In genomic region chr1:81637357-81637756, GRCm38 (mm10) we compare ENCODE assay signal across 21 mouse cellular contexts.
DNase-seq lines count a peak whose midpoint lies in the region; ATAC-seq and TF ChIP-seq lines count a peak whose summit lies in the region.
"Had no signal": no experiment of that assay in that cellular context is flagged by ENCODE, and none has a peak within 500 bp of the region (broad histone marks: within the 10 kb centered on the region; RNA-seq: fewer than 3 reads in every experiment).

No protein-coding gene starts in this region.

- no peaks in the 10 kb centered on the region for H3K4me1 ChIP-seq in forebrain, embryonic 10.5 days
- H3K4me1 ChIP-seq in forebrain, embryonic 11.5 days (replicated peaks; ENCODE audit: control insufficient read depth, insufficient read depth, low read length): no peaks in the 10 kb centered on the region
- no peaks in the 10 kb centered on the region for H3K4me1 ChIP-seq in midbrain, embryonic 11.5 days (ENCODE audit: control insufficient read depth, insufficient read depth, low read length)
- no peaks in the 10 kb centered on the region for H3K4me1 ChIP-seq in midbrain, postnatal 0 days (ENCODE audit: insufficient read depth, low read length)

- DNase-seq in forebrain, embryonic 10.5 days (ENCODE audit: extremely low spot score, low spot score): no peak
- DNase-seq in forebrain, embryonic 11.5 days (ENCODE audit: low spot score): no peak
- peak; percentile 62 for DNase-seq in midbrain, embryonic 11.5 days (ENCODE audit: low spot score, missing footprints)
- no peak for DNase-seq in midbrain, postnatal 0 days (ENCODE audit: low spot score)
- peak; percentile 30 for DNase-seq in Patski (ENCODE audit: low read depth, low spot score)
- no peak for DNase-seq in yolk sac, embryonic 10.5 days (ENCODE audit: low spot score)
- DNase-seq: adrenal gland, adult 2 months; adrenal gland, adult 8-10 months; adrenal gland, postnatal 10 days; adrenal gland, postnatal 14 days; adrenal gland, postnatal 25 days; adrenal gland, postnatal 36 days; B cell, adult 2 months; cerebellum, adult 11 months; cerebellum, adult 11-12 months; cerebellum, adult 18-20 months; cerebellum, adult 2 months had no signal

- no peaks in the 10 kb centered on the region for H3K36me3 ChIP-seq in forebrain, embryonic 10.5 days (replicated peaks)
- H3K36me3 ChIP-seq in forebrain, embryonic 11.5 days (ENCODE audit: control insufficient read depth, insufficient read depth, low read length): no peaks in the 10 kb centered on the region
- H3K36me3 ChIP-seq in midbrain, embryonic 11.5 days (ENCODE audit: control insufficient read depth, insufficient read depth, low read length): no peaks in the 10 kb centered on the region
- no peaks in the 10 kb centered on the region for H3K36me3 ChIP-seq in midbrain, postnatal 0 days (ENCODE audit: insufficient read depth, low read length)
- H3K36me3 ChIP-seq: G1E had no signal

- WGBS in forebrain, embryonic 10.5 days: 88% methylated on average over 5 of the region's 5 CpGs
- WGBS in forebrain, embryonic 11.5 days: 81% methylated on average over 5 of the region's 5 CpGs
- 80% methylated on average over 5 of the region's 5 CpGs for WGBS in midbrain, embryonic 11.5 days
- 92% methylated on average over 5 of the region's 5 CpGs for WGBS in midbrain, postnatal 0 days

- no peaks in the 10 kb centered on the region for H3K27me3 ChIP-seq in forebrain, embryonic 10.5 days (ENCODE audit: poor library complexity, severe bottlenecking)
- no peaks in the 10 kb centered on the region for H3K27me3 ChIP-seq in forebrain, embryonic 11.5 days (ENCODE audit: control insufficient read depth, insufficient read depth, low read length)
- no peaks in the 10 kb centered on the region for H3K27me3 ChIP-seq in midbrain, embryonic 11.5 days (ENCODE audit: control insufficient read depth, insufficient read depth, low read length)
- H3K27me3 ChIP-seq in midbrain, postnatal 0 days (ENCODE audit: insufficient read depth, low read length): no peaks in the 10 kb centered on the region
- no peaks in the 10 kb centered on the region for H3K27me3 ChIP-seq in Patski
- H3K27me3 ChIP-seq: CH12.LX had no signal

- H3K4me2 ChIP-seq in forebrain, embryonic 11.5 days (ENCODE audit: low read depth, low read length, severe bottlenecking): no peak overlapping the region
- H3K4me2 ChIP-seq in midbrain, embryonic 11.5 days: no peak overlapping the region
- H3K4me2 ChIP-seq in midbrain, postnatal 0 days (ENCODE audit: low read depth, low read length, poor library complexity, severe bottlenecking): no peak overlapping the region

- 0 out of 2 replicates have a peak overlapping the region, but pooled peaks have one; percentile 5 for H3K27ac ChIP-seq in forebrain, embryonic 10.5 days
- H3K27ac ChIP-seq in forebrain, embryonic 11.5 days (ENCODE audit: low read depth, low read length): no peak overlapping the region
- no peak overlapping the region for H3K27ac ChIP-seq in midbrain, embryonic 11.5 days (ENCODE audit: low read depth, low read length)
- no peak overlapping the region for H3K27ac ChIP-seq in midbrain, postnatal 0 days (ENCODE audit: low read depth, low read length)

- H3K9me3 ChIP-seq in forebrain, embryonic 10.5 days: no peaks in the 10 kb centered on the region
- no peaks in the 10 kb centered on the region for H3K9me3 ChIP-seq in forebrain, embryonic 11.5 days (ENCODE audit: control insufficient read depth, low read length)
- no peaks in the 10 kb centered on the region for H3K9me3 ChIP-seq in midbrain, embryonic 11.5 days (ENCODE audit: control insufficient read depth, low read length)
- no peaks in the 10 kb centered on the region for H3K9me3 ChIP-seq in midbrain, postnatal 0 days (ENCODE audit: low read length)

- ATAC-seq in forebrain, embryonic 11.5 days (replicated peaks; ENCODE audit: low FRiP score): no peak
- ATAC-seq in midbrain, embryonic 11.5 days (ENCODE audit: low FRiP score): no peak
- ATAC-seq in midbrain, postnatal 0 days (ENCODE audit: low FRiP score): no peak
- peak; percentile 60 for ATAC-seq in Patski
- ATAC-seq: activated CD4-positive, CD25-positive, alpha-beta regulatory T cell, adult 4 months; CD4-positive, CD25-positive, alpha-beta regulatory T cell, adult 4 months had no signal

- in situ Hi-C loops in Patski (cut with MboI; ENCODE audit: low pct_unique_long_range_greater_than_20kb): no loop called here

- TF ChIP-seq CTCF in midbrain, postnatal 0 days (IDR thresholded peaks at IDR 0.05): no peak
- TF ChIP-seq CTCF in Patski (IDR thresholded peaks at IDR 0.05): no peak

- H3K4me3 ChIP-seq in forebrain, embryonic 10.5 days: no peak overlapping the region
- no peak overlapping the region for H3K4me3 ChIP-seq in forebrain, embryonic 11.5 days (ENCODE audit: low read depth, low read length)
- H3K4me3 ChIP-seq in midbrain, embryonic 11.5 days (ENCODE audit: low read depth, low read length): no peak overlapping the region
- H3K4me3 ChIP-seq in midbrain, postnatal 0 days (ENCODE audit: low read depth, low read length): no peak overlapping the region

- no peak overlapping the region for H3K9ac ChIP-seq in forebrain, embryonic 11.5 days (ENCODE audit: low read length)
- no peak overlapping the region for H3K9ac ChIP-seq in midbrain, embryonic 11.5 days (ENCODE audit: low read length)
- H3K9ac ChIP-seq in midbrain, postnatal 0 days (replicated peaks; ENCODE audit: low read length, poor library complexity, severe bottlenecking): no peak overlapping the region

- CTCF ChIA-PET in Patski (lab: Charles Lee): interaction anchor here (1.6 kb wide), 1 partner anchor 104 kb away, joined by 3 read pairs; no protein-coding TSS in a partner anchor

- POLR2A ChIA-PET in Patski (lab: Charles Lee): no interaction called here

Comparison
In these comparisons a context has a peak if more than half of its experiments do, and no peak if none do; other contexts are left out.
1. DNase-seq: peak in midbrain, embryonic 11.5 days (single experiment) and Patski (single experiment); none in forebrain, embryonic 10.5 days (single experiment), forebrain, embryonic 11.5 days (single experiment), midbrain, postnatal 0 days (single experiment) and yolk sac, embryonic 10.5 days (single experiment).